Mouse (Mus musculus): ENCODE measurements around the gene Scimp. TPM values are rescaled to one million over a fixed set of nuclear protein-coding genes. Genes with fewer than 3 reads are reported as not detected.

The Scimp gene
- polyA plus RNA-seq, 1 experiment = 0.10 TPM

DNA sequence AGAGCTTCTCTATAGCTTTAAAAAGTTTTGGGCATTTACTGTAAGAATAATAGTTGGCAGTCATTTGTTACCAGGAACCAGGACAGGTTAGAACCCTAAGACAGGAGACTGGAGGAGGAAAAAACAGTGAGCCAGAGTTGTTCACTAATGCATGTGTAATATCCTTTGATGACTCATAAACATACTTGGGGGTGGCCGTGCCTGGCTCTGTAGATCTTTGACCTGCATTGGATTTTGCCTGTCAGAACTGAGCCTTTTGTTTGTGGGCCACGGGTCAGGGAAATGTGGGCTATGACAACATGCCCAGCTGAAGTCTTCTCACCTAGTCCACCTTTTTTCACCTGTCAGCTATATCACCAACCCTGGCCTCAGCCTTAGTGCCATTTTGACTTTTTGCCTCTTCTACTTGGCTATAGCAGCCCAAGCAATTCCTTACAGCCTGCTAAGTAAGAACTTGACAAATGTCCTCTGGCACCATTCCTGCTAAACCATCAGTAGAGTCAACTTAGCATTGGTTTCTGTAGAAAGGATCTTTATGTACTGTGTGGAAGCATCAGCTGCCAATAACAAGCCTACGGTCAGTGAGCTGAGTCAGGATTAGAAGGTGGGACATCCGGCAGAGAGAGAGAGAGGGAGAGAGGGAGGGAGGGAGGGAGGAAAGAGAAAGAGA is 64.4 kb downstream of the Scimp start:
- no peaks in the 10 kb centered on the region; the same call in 1 of the 2 replicates for H3K4me1 ChIP-seq (ENCODE audit: control insufficient read depth, insufficient read depth, low read length)
- TF ChIP-seq CTCF (IDR thresholded peaks at IDR 0.05; ENCODE audit: borderline replicate concordance, insufficient read depth, low read depth, low read length) (no peak), POLR2A (IDR thresholded peaks at IDR 0.05; ENCODE audit: borderline replicate concordance, insufficient read depth, low read length) (no peak)
- H3K27me3 ChIP-seq (ENCODE audit: control insufficient read depth, insufficient read depth, low read length) = no peaks in the 10 kb centered on the region
- no peak for DNase-seq
- H3K27ac ChIP-seq (ENCODE audit: insufficient read depth, low read length) = no peak overlapping the region
- 86% methylated on average over 4 of the region's 4 CpGs for WGBS
- no peak overlapping the region for H3K4me3 ChIP-seq (replicated peaks; ENCODE audit: insufficient read depth, low read depth, low read length)

- no peak for TF ChIP-seq POLR2A (IDR thresholded peaks at IDR 0.05; ENCODE audit: borderline replicate concordance, insufficient read depth, low read length)
- WGBS = 82% methylated on average over 7 of the region's 7 CpGs
- Histone ChIP-seq H3K27me3 (ENCODE audit: control insufficient read depth, insufficient read depth, low read length) (no peaks in the 10 kb centered on the region), H3K4me1 (ENCODE audit: control insufficient read depth, insufficient read depth, low read length) (peaks cover 2% of the 10 kb centered on the region; the same call in 1 of the 2 replicates), H3K27ac (ENCODE audit: insufficient read depth, low read length) (no peak overlapping the region), H3K4me3 (replicated peaks; ENCODE audit: insufficient read depth, low read depth, low read length) (no peak overlapping the region)
- DNase-seq = no peak
These were observed 66.8 kb downstream of the Scimp start for GRCm38 (mm10) chr11:70745636-70746035.

- TF ChIP-seq POLR2A (IDR thresholded peaks at IDR 0.05; ENCODE audit: borderline replicate concordance, insufficient read depth, low read length) (no peak), CTCF (IDR thresholded peaks at IDR 0.05; ENCODE audit: borderline replicate concordance, insufficient read depth, low read depth, low read length) (no peak)
- H3K4me3 ChIP-seq (replicated peaks; ENCODE audit: insufficient read depth, low read depth, low read length) = no peak overlapping the region
- WGBS = 50% methylated on average over 12 of the region's 12 CpGs
- H3K27ac ChIP-seq (ENCODE audit: insufficient read depth, low read length) = no peak overlapping the region
- DNase-seq = no peak
- H3K4me1 ChIP-seq (ENCODE audit: control insufficient read depth, insufficient read depth, low read length) = peaks cover 2% of the 10 kb centered on the region; the same call in 1 of the 2 replicates
- H3K27me3 ChIP-seq (ENCODE audit: control insufficient read depth, insufficient read depth, low read length) = no peaks in the 10 kb centered on the region
These were observed 69.6 kb downstream of the Scimp start for GRCm38 (mm10) chr11:70742581-70743459.

GRCm38 (mm10) chr11:70742117-70742516 is 70.3 kb downstream of the Scimp start:
- H3K4me1 ChIP-seq (ENCODE audit: control insufficient read depth, insufficient read depth, low read length) = peaks cover 2% of the 10 kb centered on the region; the same call in 1 of the 2 replicates
- TF ChIP-seq POLR2A (IDR thresholded peaks at IDR 0.05; ENCODE audit: borderline replicate concordance, insufficient read depth, low read length) = no peak
- DNase-seq = no peak
- 27% methylated on average over 7 of the region's 7 CpGs for WGBS
- no peak overlapping the region for H3K4me3 ChIP-seq (replicated peaks; ENCODE audit: insufficient read depth, low read depth, low read length)
- no peaks in the 10 kb centered on the region for H3K27me3 ChIP-seq (ENCODE audit: control insufficient read depth, insufficient read depth, low read length)
- no peak overlapping the region for H3K27ac ChIP-seq (ENCODE audit: insufficient read depth, low read length)

DNA sequence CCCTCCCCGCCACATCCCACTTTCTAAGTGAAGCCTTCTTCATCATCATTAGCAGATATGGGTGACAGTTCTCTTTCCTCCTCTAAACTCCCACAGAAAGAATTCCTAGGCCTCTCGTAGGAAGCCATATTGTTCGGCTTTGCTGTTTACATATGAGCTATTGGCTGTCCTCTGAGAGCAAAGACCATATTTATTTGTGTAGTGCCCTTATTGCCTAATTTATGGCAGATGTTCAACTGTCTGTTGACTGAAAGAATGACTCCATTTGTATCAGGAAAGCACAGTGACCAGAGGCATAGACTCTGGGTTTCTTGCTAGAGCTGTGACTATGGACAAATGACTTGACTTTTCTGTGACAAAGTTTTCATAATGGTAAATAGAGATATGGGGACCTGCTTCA is 70.8 kb downstream of the Scimp start:
- TF ChIP-seq POLR2A (IDR thresholded peaks at IDR 0.05; ENCODE audit: borderline replicate concordance, insufficient read depth, low read length) (no peak), CTCF (IDR thresholded peaks at IDR 0.05; ENCODE audit: borderline replicate concordance, insufficient read depth, low read depth, low read length) (no peak)
- no peak overlapping the region for H3K4me3 ChIP-seq (replicated peaks; ENCODE audit: insufficient read depth, low read depth, low read length)
- no peaks in the 10 kb centered on the region for H3K27me3 ChIP-seq (ENCODE audit: control insufficient read depth, insufficient read depth, low read length)
- DNase-seq = no peak
- WGBS = 92% methylated on average over 3 of the region's 3 CpGs
- no peak overlapping the region for H3K27ac ChIP-seq (ENCODE audit: insufficient read depth, low read length)
- H3K4me1 ChIP-seq (ENCODE audit: control insufficient read depth, insufficient read depth, low read length) = peaks cover 2% of the 10 kb centered on the region; the same call in 1 of the 2 replicates

Other genes starting within 250 kb of the Scimp start
- gene Mink1, start 249.7 kb downstream of the Scimp start, polyA plus RNA-seq (2012; rRNA removed) = 222 and 224 TPM in 2 replicates
- gene 4930544D05Rik, start 196.7 kb downstream of the Scimp start, polyA plus RNA-seq (2012; rRNA removed) = not detected in 2 replicates
- gene Chrne, start 193.4 kb downstream of the Scimp start, polyA plus RNA-seq (2012; rRNA removed) = 0.10 and 0.25 TPM in 2 replicates
- not detected in 2 replicates for gene Gp1ba, start 173.5 kb downstream of the Scimp start, polyA plus RNA-seq (2012; rRNA removed)
- 143 and 152 TPM in 2 replicates for gene Rnf167, start 165.4 kb downstream of the Scimp start, polyA plus RNA-seq (2012; rRNA removed)
- 184 and 191 TPM in 2 replicates for gene Slc25a11, start 165.1 kb downstream of the Scimp start, polyA plus RNA-seq (2012; rRNA removed)
- gene Pfn1, start 157.9 kb downstream of the Scimp start, polyA plus RNA-seq (2012; rRNA removed) = 289 and 305 TPM in 2 replicates
- gene Eno3, start 155.4 kb downstream of the Scimp start, polyA plus RNA-seq (2012; rRNA removed) = 35.0 and 35.9 TPM in 2 replicates
- gene Spag7, start 143.2 kb downstream of the Scimp start, polyA plus RNA-seq (2012; rRNA removed) = 84.3 and 93.2 TPM in 2 replicates
- gene Camta2, start 124.5 kb downstream of the Scimp start, polyA plus RNA-seq (2012; rRNA removed) = 108 TPM in 2 replicates
- gene Inca1, start 112.4 kb downstream of the Scimp start, polyA plus RNA-seq (2012; rRNA removed) = 4.0 and 4.6 TPM in 2 replicates
- gene Kif1c, start 112.0 kb downstream of the Scimp start, polyA plus RNA-seq (2012; rRNA removed) = 55.9 and 65.6 TPM in 2 replicates
- gene Zfp3, start 48.4 kb downstream of the Scimp start, polyA plus RNA-seq (2012; rRNA removed) = 10.4 and 11.1 TPM in 2 replicates
- gene Rabep1, start 32.2 kb upstream of the Scimp start, polyA plus RNA-seq (2012; rRNA removed) = 35.4 and 35.9 TPM in 2 replicates
- gene Nup88, start 157.4 kb upstream of the Scimp start, polyA plus RNA-seq (2012; rRNA removed) = 79.1 and 80.8 TPM in 2 replicates
- 56.9 and 58.1 TPM in 2 replicates for gene Rpain, start 157.6 kb upstream of the Scimp start, polyA plus RNA-seq (2012; rRNA removed)
- 102 and 107 TPM in 2 replicates for gene C1qbp, start 170.4 kb upstream of the Scimp start, polyA plus RNA-seq (2012; rRNA removed)
- gene Dhx33, start 191.9 kb upstream of the Scimp start, polyA plus RNA-seq (2012; rRNA removed) = 22.1 and 25.5 TPM in 2 replicates
- gene Mis12, start 207.0 kb upstream of the Scimp start, polyA plus RNA-seq (2012; rRNA removed) = 13.7 and 15.2 TPM in 2 replicates
- 16.9 and 17.3 TPM in 2 replicates for gene Derl2, start 207.3 kb upstream of the Scimp start, polyA plus RNA-seq (2012; rRNA removed)
- gene 6330403K07Rik, start 220.9 kb upstream of the Scimp start, polyA plus RNA-seq (2012; rRNA removed) = 161 and 184 TPM in 2 replicates

Data from cerebellum, adult 2 months (tissue).